Mouse (Mus musculus) lung, adult 2 months (tissue): ENCODE measurements at regions not wholly inside any gene's neighbourhood (a gene's known extent, or its start where the extent isn't known, plus 50 kb on each side); places are given as distances from the start of the nearest gene placed in this dataset.
A peak's percentile ranks its signal among the peaks of the same experiment; 100 is the strongest.

Experiments
- DNase-seq: peaks from one replicate; pipeline ENCODE4 v3.0.0; 2022
- H3K4me1 ChIP-seq: fragments of 200-500 bp; 2 replicates; pipeline ENCODE4 v1.6.1; 2011; ENCODE audit warnings: low read length; ENCODE audit not compliant: control insufficient read depth, insufficient read depth
- H3K4me3 ChIP-seq: fragments of 200-500 bp; replicated peaks from 2 replicates; pipeline ENCODE3; 2011; ENCODE audit warnings: low read depth, mild to moderate bottlenecking, control low read depth, low read length; ENCODE audit errors: extremely low read depth
- CTCF ChIP-seq: fragments of 200-500 bp; IDR thresholded peaks from 2 replicates; pipeline ENCODE4 v1.5.1; 2011; ENCODE audit warnings: mild to moderate bottlenecking, low read length, control low read depth; ENCODE audit not compliant: insufficient read depth
- POLR2A ChIP-seq: fragments of 200-500 bp; IDR thresholded peaks from 2 replicates; pipeline ENCODE4 v1.6.1; 2011; ENCODE audit warnings: low read depth, mild to moderate bottlenecking, control low read depth, low read length, borderline replicate concordance; ENCODE audit errors: extremely low read depth
- WGBS: fragments of 180-500 bp; shearing (Covaris S2); methylation state at CpG from one replicate; pipeline ENCODE4 v1.1.7; 2018; 5-methylcytosine and 5-hydroxymethylcytosine counted together

DNA sequence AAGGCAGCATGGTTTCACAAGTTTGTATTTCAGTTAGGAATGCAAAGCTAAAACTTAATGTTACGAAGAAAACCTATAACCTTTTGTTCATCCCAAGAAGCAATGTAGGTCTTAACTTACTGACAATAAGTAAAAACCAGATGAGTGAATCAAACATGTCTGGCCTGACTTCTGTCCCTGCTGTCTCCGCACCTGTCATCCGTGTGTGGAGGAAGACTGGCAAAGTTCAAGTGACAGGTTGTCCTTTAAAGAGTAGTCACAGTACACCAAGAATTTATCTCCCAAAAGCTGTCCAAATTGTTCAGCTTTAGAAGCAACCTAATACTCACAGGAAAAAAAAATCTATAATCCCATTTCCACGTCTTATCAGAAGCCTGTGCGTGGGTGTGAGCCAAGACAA lies 146.3 kb upstream of the Gm10181 start:
- 62% methylated on average over 5 of the region's 5 CpGs for WGBS
- no peaks in the 10 kb centered on the region for H3K4me1 ChIP-seq
- no peak for TF ChIP-seq POLR2A
- TF ChIP-seq CTCF = no peak

DNA sequence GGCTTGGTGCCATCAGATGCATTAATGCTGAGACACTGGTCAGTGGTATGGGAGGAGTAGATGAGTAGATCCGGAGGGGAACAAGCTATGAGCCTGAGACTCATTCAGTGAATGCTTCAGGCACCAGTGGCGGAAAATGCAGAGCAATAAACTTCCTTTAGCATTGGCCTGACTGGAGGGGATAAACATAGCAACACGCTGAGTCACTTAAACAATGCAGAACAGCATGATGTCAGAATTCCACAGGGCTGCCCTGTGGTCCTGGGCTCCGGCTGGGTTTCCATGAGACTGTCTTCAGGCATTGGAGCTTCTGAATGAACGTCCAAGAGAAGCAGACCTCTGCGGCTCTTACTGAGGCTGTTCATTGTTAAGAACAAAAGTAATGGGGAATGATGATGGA lies 145.4 kb upstream of the Gm10181 start:
- Histone ChIP-seq H3K4me3 (no peak overlapping the region), H3K4me1 (no peaks in the 10 kb centered on the region)
- TF ChIP-seq POLR2A = no peak
- TF ChIP-seq CTCF = no peak
- 20% methylated on average over 6 of the region's 6 CpGs for WGBS
- DNase-seq = no peak

More for the DNA sequence above, 146.3 kb upstream of the Gm10181 start:
- DNase-seq = no peak
- no peak overlapping the region for H3K4me3 ChIP-seq

- no peak for DNase-seq
- no peaks in the 10 kb centered on the region for H3K4me1 ChIP-seq
- H3K4me3 ChIP-seq = no peak overlapping the region
- WGBS = 46% methylated on average over 23 of the region's 23 CpGs
- TF ChIP-seq CTCF (no peak), POLR2A (no peak)
These were observed 136.7 kb upstream of the Gm10181 start for GRCm38 (mm10) chr9:24952516-24952915.

DNA sequence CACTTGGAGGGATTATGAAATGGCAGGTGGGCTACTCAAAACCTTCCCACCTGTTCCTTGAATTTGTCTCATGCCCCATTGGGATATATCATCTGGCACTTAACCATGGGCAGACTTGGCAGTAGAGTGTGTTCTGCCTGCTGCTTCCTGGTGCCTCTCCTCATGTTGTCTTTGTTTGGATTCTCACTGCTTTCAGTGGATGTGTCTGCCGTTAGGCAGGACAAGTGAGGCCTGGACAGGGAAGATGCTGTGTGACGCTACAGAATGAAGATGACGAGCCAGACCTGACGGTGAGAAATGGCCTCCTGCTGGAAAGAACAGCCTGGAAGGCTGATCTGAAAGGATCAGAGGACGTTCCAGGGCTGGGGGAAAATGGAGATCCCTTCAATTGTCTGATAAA lies 133.6 kb upstream of the Gm10181 start:
- 63% methylated on average over 5 of the region's 5 CpGs for WGBS
- Histone ChIP-seq H3K4me1 (no peaks in the 10 kb centered on the region), H3K4me3 (no peak overlapping the region)
- no peak for TF ChIP-seq CTCF
- no peak for TF ChIP-seq POLR2A
- DNase-seq = no peak

- no peak for DNase-seq
- no peak for TF ChIP-seq CTCF
- no peak for TF ChIP-seq POLR2A
- Histone ChIP-seq H3K4me3 (no peak overlapping the region), H3K4me1 (no peaks in the 10 kb centered on the region)
- WGBS = 58% methylated on average over 7 of the region's 7 CpGs
These were observed 132.7 kb upstream of the Gm10181 start for GRCm38 (mm10) chr9:24956566-24956965.

GRCm38 (mm10) chr9:24963290-24963689 lies 125.9 kb upstream of the Gm10181 start:
- 54% methylated on average over 1 of the region's 1 CpGs for WGBS
- no peak for TF ChIP-seq POLR2A
- no peak for TF ChIP-seq CTCF
- H3K4me1 ChIP-seq = no peaks in the 10 kb centered on the region

DNA sequence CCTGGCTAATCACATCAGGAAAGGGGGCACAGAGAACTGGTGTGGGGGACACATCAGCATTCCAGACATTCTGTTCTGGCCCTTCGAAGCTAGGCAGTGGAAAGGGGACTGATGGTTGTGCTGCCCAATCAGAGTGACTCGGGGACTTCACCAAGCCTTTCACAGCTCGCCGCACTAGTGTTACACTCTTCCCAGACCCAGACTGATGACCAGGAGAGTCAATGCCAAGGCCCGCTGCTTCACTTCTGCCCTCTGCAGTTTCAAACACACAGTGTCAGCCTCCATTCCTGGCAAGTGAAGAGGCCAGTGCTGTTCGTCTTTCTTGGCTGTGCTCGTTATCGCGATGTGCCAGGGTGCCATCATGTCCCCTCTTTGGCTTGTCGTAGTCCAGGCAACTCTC lies 121.7 kb upstream of the Gm10181 start:
- Histone ChIP-seq H3K4me1 (no peaks in the 10 kb centered on the region), H3K4me3 (no peak overlapping the region)
- DNase-seq = no peak
- 73% methylated on average over 10 of the region's 10 CpGs for WGBS
- TF ChIP-seq CTCF (no peak), POLR2A (no peak)

More at GRCm38 (mm10) chr9:24963290-24963689, 125.9 kb upstream of the Gm10181 start:
- no peak overlapping the region for H3K4me3 ChIP-seq
- no peak for DNase-seq

DNA sequence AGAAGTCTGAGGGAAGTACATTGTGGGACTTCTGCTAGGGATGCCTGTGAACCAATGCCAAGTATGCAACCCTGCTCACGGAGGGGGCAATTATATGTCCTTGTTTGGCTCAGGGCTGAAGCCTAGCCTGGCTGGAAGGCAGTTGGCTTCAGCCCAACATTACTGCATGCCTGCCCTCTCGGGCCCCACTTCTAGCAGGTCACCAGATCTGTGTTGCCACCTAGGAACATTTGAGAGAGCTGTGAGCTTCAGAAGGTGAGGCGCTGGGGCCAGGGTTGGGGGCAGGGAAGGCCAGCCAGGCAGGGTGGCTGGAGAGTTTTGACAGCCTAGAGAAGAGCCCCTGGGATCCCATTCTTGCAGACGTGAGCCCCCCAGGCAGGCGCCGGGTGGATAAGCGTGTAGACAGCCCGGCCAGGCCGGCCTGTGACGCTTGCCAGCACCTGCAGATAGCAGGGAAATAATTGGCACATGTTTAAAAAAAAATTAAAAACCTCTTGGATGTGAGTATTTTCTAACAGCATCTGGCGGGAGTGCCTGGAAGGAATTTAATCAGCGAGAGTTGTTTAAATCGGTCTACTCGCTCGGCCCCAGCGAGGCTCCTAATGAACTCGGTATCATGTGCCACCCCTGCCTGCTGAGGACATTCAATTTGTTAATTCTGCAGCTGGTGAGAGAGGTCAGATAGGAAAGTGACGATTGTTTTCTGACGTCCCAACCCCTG lies 115.0 kb upstream of the Gm10181 start:
- 14% methylated on average over 19 of the region's 19 CpGs for WGBS
- peak; percentile 14 for DNase-seq
- H3K4me3 ChIP-seq = no peak overlapping the region
- TF ChIP-seq CTCF (no peak), POLR2A (no peak)
- no peaks in the 10 kb centered on the region for H3K4me1 ChIP-seq

- Histone ChIP-seq H3K4me3 (no peak overlapping the region), H3K4me1 (no peaks in the 10 kb centered on the region)
- DNase-seq = no peak
- 74% methylated on average over 3 of the region's 3 CpGs for WGBS
- TF ChIP-seq CTCF = no peak
- TF ChIP-seq POLR2A = no peak
These were observed 106.4 kb upstream of the Gm10181 start for GRCm38 (mm10) chr9:24982796-24983195.

GRCm38 (mm10) chr9:24994491-24994890 lies 94.7 kb upstream of the Gm10181 start:
- WGBS = 20% methylated on average over 7 of the region's 7 CpGs
- DNase-seq = no peak
- no peak for TF ChIP-seq CTCF
- TF ChIP-seq POLR2A = no peak
- Histone ChIP-seq H3K4me1 (no peaks in the 10 kb centered on the region), H3K4me3 (no peak overlapping the region)

DNA sequence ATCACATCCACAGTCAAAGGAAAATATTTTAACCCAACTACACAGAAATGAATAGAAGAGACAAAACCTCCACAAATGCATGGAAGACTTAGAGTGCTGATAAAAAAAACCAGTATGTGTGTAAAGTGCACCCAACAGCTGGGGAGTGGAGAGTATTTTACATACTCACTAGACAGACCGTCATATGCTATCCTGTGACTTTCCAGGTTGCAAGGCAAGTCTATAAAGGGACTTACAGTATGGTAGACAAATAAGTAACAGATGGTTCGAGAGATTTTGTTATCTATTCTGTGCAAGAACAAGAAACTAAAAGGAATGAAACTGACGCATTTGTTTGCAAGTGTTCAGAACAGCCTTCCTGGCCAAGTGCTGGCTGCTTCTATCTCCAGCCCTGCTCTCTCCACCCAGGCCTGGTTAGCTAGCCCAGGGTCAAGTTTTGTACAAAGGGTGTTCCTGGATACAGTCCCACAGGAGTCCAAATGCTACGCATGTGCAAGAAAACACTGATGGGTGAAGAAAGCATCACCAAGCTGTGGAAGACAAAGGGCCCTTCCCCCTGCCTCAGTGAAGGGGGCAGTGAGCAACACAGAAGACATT lies 68.0 kb upstream of the Gm10181 start:
- WGBS = 65% methylated on average over 4 of the region's 4 CpGs
- TF ChIP-seq POLR2A (no peak), CTCF (no peak)
- no peak for DNase-seq

More for the DNA sequence above, 68.0 kb upstream of the Gm10181 start:
- Histone ChIP-seq H3K4me3 (no peak overlapping the region), H3K4me1 (no peaks in the 10 kb centered on the region)
